Comparison of ENCODE assay signal across 19 mouse cellular contexts in genomic region chr5:103541542-103541941, GRCm38 (mm10).
DNase-seq lines count a peak whose midpoint lies in the region; ATAC-seq and TF ChIP-seq lines count a peak whose summit lies in the region.
"Had no signal": no experiment of that assay in that cellular context is flagged by ENCODE, and none has a peak within 500 bp of the region (broad histone marks: within the 10 kb centered on the region; RNA-seq: fewer than 3 reads in every experiment).

No protein-coding gene starts in this region.

- peak; percentile 58 for DNase-seq in forebrain, embryonic 14.5 days (ENCODE audit: low spot score)
- DNase-seq in forebrain, embryonic 11.5 days (ENCODE audit: low spot score): no peak
- peak; percentile 75 for DNase-seq in hindbrain, postnatal 0 days (ENCODE audit: low spot score)
- no peak for DNase-seq in hindbrain, embryonic 11.5 days (ENCODE audit: low spot score)
- DNase-seq in right cerebral cortex, postnatal 10 days (ENCODE audit: low spot score in 2 of 2): peak; percentile 37 to 55
- DNase-seq in right cerebral cortex, adult 2 months (ENCODE audit: low spot score in 2 of 2): no peak
- no peak for DNase-seq in adrenal gland, postnatal 10 days
- DNase-seq: gastrocnemius, postnatal 10 days; kidney, adult 9 months; kidney, postnatal 36 days; liver; liver, postnatal 0 days; right cerebral cortex, adult 18-20 months; thymus, postnatal 36 days had no signal

- peak; percentile 61; the same call in 1 of the 2 replicates for ATAC-seq in forebrain, embryonic 14.5 days
- no peak for ATAC-seq in forebrain, embryonic 11.5 days (replicated peaks; ENCODE audit: low FRiP score)
- peak; percentile 88 for ATAC-seq in hindbrain, postnatal 0 days
- ATAC-seq in hindbrain, embryonic 11.5 days (ENCODE audit: low FRiP score): no peak
- peak; percentile 87 for ATAC-seq in forebrain, embryonic 16.5 days
- ATAC-seq: inflammation-experienced regulatory T-cells, adult 6 months; liver, postnatal 0 days had no signal

- WGBS in forebrain, embryonic 14.5 days: 56% methylated on average over 11 of the region's 11 CpGs
- 96% methylated on average over 11 of the region's 11 CpGs for WGBS in forebrain, embryonic 11.5 days
- 48% methylated on average over 11 of the region's 11 CpGs for WGBS in hindbrain, postnatal 0 days
- WGBS in hindbrain, embryonic 11.5 days: 92% methylated on average over 11 of the region's 11 CpGs
- WGBS in forebrain, embryonic 16.5 days: 59% methylated on average over 11 of the region's 11 CpGs

- H3K4me3 ChIP-seq in forebrain, embryonic 14.5 days (ENCODE audit: low read depth, low read length): no peak overlapping the region
- H3K4me3 ChIP-seq in forebrain, embryonic 11.5 days (ENCODE audit: low read depth, low read length): no peak overlapping the region
- H3K4me3 ChIP-seq in hindbrain, postnatal 0 days (ENCODE audit: low read length): no peak overlapping the region
- H3K4me3 ChIP-seq in hindbrain, embryonic 11.5 days (ENCODE audit: low read depth, low read length): no peak overlapping the region
- 0 out of 2 replicates have a peak overlapping the region, but pooled peaks have one; percentile 8 for H3K4me3 ChIP-seq in forebrain, embryonic 16.5 days (replicated peaks; ENCODE audit: low read length)
- H3K4me3 ChIP-seq: embryonic facial prominence, embryonic 13.5 days; midbrain, embryonic 12.5 days had no signal

- no peaks in the 10 kb centered on the region for H3K27me3 ChIP-seq in forebrain, embryonic 14.5 days (replicated peaks; ENCODE audit: control insufficient read depth, insufficient read depth, low read length)
- no peaks in the 10 kb centered on the region for H3K27me3 ChIP-seq in forebrain, embryonic 11.5 days (ENCODE audit: control insufficient read depth, insufficient read depth, low read length)
- no peaks in the 10 kb centered on the region for H3K27me3 ChIP-seq in hindbrain, postnatal 0 days (ENCODE audit: insufficient read depth, low read length)
- H3K27me3 ChIP-seq in hindbrain, embryonic 11.5 days (ENCODE audit: control insufficient read depth, insufficient read depth, low read length): no peaks in the 10 kb centered on the region
- H3K27me3 ChIP-seq in forebrain, embryonic 16.5 days (replicated peaks; ENCODE audit: control insufficient read depth, insufficient read depth, low read length): no peaks in the 10 kb centered on the region
- H3K27me3 ChIP-seq: embryonic facial prominence, embryonic 13.5 days; midbrain, embryonic 12.5 days had no signal

- no peak for TF ChIP-seq CTCF in hindbrain, postnatal 0 days (IDR thresholded peaks at IDR 0.05; ENCODE audit: low read depth)

- no peaks in the 10 kb centered on the region for H3K9me3 ChIP-seq in forebrain, embryonic 14.5 days (replicated peaks; ENCODE audit: control insufficient read depth, low read length)
- H3K9me3 ChIP-seq in forebrain, embryonic 11.5 days (ENCODE audit: control insufficient read depth, low read length): no peaks in the 10 kb centered on the region
- no peaks in the 10 kb centered on the region for H3K9me3 ChIP-seq in hindbrain, postnatal 0 days (ENCODE audit: low read length)
- H3K9me3 ChIP-seq in hindbrain, embryonic 11.5 days (ENCODE audit: control insufficient read depth, low read length): no peaks in the 10 kb centered on the region
- no peaks in the 10 kb centered on the region for H3K9me3 ChIP-seq in forebrain, embryonic 16.5 days (ENCODE audit: control insufficient read depth, low read length)
- H3K9me3 ChIP-seq: embryonic facial prominence, embryonic 13.5 days; midbrain, embryonic 12.5 days had no signal

- peak overlapping the region; percentile 48; the same call in 1 of the 2 replicates for H3K27ac ChIP-seq in forebrain, embryonic 14.5 days (ENCODE audit: low read depth, low read length)
- no peak overlapping the region for H3K27ac ChIP-seq in forebrain, embryonic 11.5 days (ENCODE audit: low read depth, low read length)
- peak overlapping the region; percentile 65 for H3K27ac ChIP-seq in hindbrain, postnatal 0 days
- no peak overlapping the region for H3K27ac ChIP-seq in hindbrain, embryonic 11.5 days (ENCODE audit: low read depth, low read length)
- peak overlapping the region; percentile 1 for H3K27ac ChIP-seq in forebrain, embryonic 16.5 days (ENCODE audit: low read length)
- H3K27ac ChIP-seq: embryonic facial prominence, embryonic 13.5 days; midbrain, embryonic 12.5 days; stomach, postnatal 0 days had no signal

- H3K36me3 ChIP-seq in forebrain, embryonic 14.5 days (ENCODE audit: control insufficient read depth, insufficient read depth, low read length): 0 out of 2 replicates have a peak, but pooled peaks cover 3% of the 10 kb centered on the region
- no peaks in the 10 kb centered on the region; the same call in 1 of the 2 replicates for H3K36me3 ChIP-seq in forebrain, embryonic 11.5 days (ENCODE audit: control insufficient read depth, insufficient read depth, low read length)
- H3K36me3 ChIP-seq in hindbrain, postnatal 0 days (ENCODE audit: insufficient read depth, low read length): no peaks in the 10 kb centered on the region
- H3K36me3 ChIP-seq in hindbrain, embryonic 11.5 days (ENCODE audit: control insufficient read depth, insufficient read depth, low read length): no peaks in the 10 kb centered on the region
- no peaks in the 10 kb centered on the region for H3K36me3 ChIP-seq in forebrain, embryonic 16.5 days (ENCODE audit: control insufficient read depth, insufficient read depth)

- H3K4me1 ChIP-seq in forebrain, embryonic 14.5 days (ENCODE audit: control insufficient read depth, insufficient read depth, low read length): peaks cover 7% of the 10 kb centered on the region; the same call in 1 of the 2 replicates
- H3K4me1 ChIP-seq in forebrain, embryonic 11.5 days (replicated peaks; ENCODE audit: control insufficient read depth, insufficient read depth, low read length): no peaks in the 10 kb centered on the region
- peaks cover 4% of the 10 kb centered on the region; the same call in 1 of the 2 replicates for H3K4me1 ChIP-seq in hindbrain, postnatal 0 days (ENCODE audit: insufficient read depth, low read length)
- no peaks in the 10 kb centered on the region for H3K4me1 ChIP-seq in hindbrain, embryonic 11.5 days (replicated peaks; ENCODE audit: control insufficient read depth, insufficient read depth, low read length)
- H3K4me1 ChIP-seq in forebrain, embryonic 16.5 days (replicated peaks; ENCODE audit: control insufficient read depth, insufficient read depth, low read length): peaks cover 12% of the 10 kb centered on the region
- H3K4me1 ChIP-seq: midbrain, embryonic 12.5 days had no signal

- H3K9ac ChIP-seq in forebrain, embryonic 14.5 days (ENCODE audit: low read length): no peak overlapping the region
- H3K9ac ChIP-seq in forebrain, embryonic 11.5 days (ENCODE audit: low read length): no peak overlapping the region
- H3K9ac ChIP-seq in hindbrain, postnatal 0 days (replicated peaks; ENCODE audit: low read length): no peak overlapping the region
- no peak overlapping the region for H3K9ac ChIP-seq in hindbrain, embryonic 11.5 days (ENCODE audit: low read depth, low read length)
- H3K9ac ChIP-seq in forebrain, embryonic 16.5 days (replicated peaks; ENCODE audit: low read depth, low read length): no peak overlapping the region
- H3K9ac ChIP-seq: embryonic facial prominence, embryonic 13.5 days; liver, postnatal 0 days; midbrain, embryonic 12.5 days had no signal

- no peak overlapping the region for H3K4me2 ChIP-seq in forebrain, embryonic 14.5 days (ENCODE audit: low read length)
- no peak overlapping the region for H3K4me2 ChIP-seq in forebrain, embryonic 11.5 days (ENCODE audit: low read depth, low read length, severe bottlenecking)
- peak overlapping the region; percentile 34 for H3K4me2 ChIP-seq in hindbrain, postnatal 0 days (ENCODE audit: low read depth, low read length)
- no peak overlapping the region for H3K4me2 ChIP-seq in hindbrain, embryonic 11.5 days (replicated peaks; ENCODE audit: low read depth, low read length)
- H3K4me2 ChIP-seq in forebrain, embryonic 16.5 days (ENCODE audit: low read length): 0 out of 2 replicates have a peak overlapping the region, but pooled peaks have one; percentile 3
- H3K4me2 ChIP-seq: embryonic facial prominence, embryonic 13.5 days; midbrain, embryonic 12.5 days had no signal

Comparison
In these comparisons a context has a peak if more than half of its experiments do, and no peak if none do; other contexts are left out.
1. ATAC-seq: peak in forebrain, embryonic 14.5 days (single experiment), hindbrain, postnatal 0 days (single experiment) and forebrain, embryonic 16.5 days (single experiment); none in forebrain, embryonic 11.5 days (single experiment) and hindbrain, embryonic 11.5 days (single experiment).
2. DNase-seq: peak in forebrain, embryonic 14.5 days (single experiment), hindbrain, postnatal 0 days (single experiment) and right cerebral cortex, postnatal 10 days (2 of 2); none in forebrain, embryonic 11.5 days (single experiment), hindbrain, embryonic 11.5 days (single experiment), right cerebral cortex, adult 2 months (0 of 2) and adrenal gland, postnatal 10 days (single experiment).
3. H3K27ac ChIP-seq: peak in forebrain, embryonic 14.5 days (single experiment), hindbrain, postnatal 0 days (single experiment) and forebrain, embryonic 16.5 days (single experiment); none in forebrain, embryonic 11.5 days (single experiment) and hindbrain, embryonic 11.5 days (single experiment).
4. H3K4me2 ChIP-seq: peak in hindbrain, postnatal 0 days (single experiment) and forebrain, embryonic 16.5 days (single experiment); none in forebrain, embryonic 14.5 days (single experiment), forebrain, embryonic 11.5 days (single experiment) and hindbrain, embryonic 11.5 days (single experiment).